Mouse (Mus musculus): ENCODE results near the gene Tfpi. TPM values are rescaled to one million over a fixed set of nuclear protein-coding genes. Genes with fewer than 3 reads are reported as not detected.

The Tfpi gene
- polyA plus RNA-seq, 1 experiment from 2014 or later = 26.3 TPM

- no peak for DNase-seq (ENCODE audit: low read depth, low spot score)
- in situ Hi-C loops (cut with MboI; ENCODE audit: low pct_unique_long_range_greater_than_20kb) = loop anchor here (25.0 kb wide), 1 partner anchor 563 kb away; the partner anchor contains the start of genes P2rx3, Ssrp1 and Tnks1bp1
- no peak for TF ChIP-seq CTCF (IDR thresholded peaks at IDR 0.05)
- no peak for ATAC-seq
- H3K27me3 ChIP-seq = no peaks in the 10 kb centered on the region
- CTCF ChIA-PET = interaction anchor here (1.2 to 2.3 kb wide), 2 partner anchors 18 to 20 kb away, joined by 3 to 8 read pairs; no protein-coding TSS in a partner anchor
- POLR2A ChIA-PET = no interaction called here
Measured at GRCm38 (mm10) chr2:84474651-84475050, 1.9 kb downstream of the Tfpi start.

DNA sequence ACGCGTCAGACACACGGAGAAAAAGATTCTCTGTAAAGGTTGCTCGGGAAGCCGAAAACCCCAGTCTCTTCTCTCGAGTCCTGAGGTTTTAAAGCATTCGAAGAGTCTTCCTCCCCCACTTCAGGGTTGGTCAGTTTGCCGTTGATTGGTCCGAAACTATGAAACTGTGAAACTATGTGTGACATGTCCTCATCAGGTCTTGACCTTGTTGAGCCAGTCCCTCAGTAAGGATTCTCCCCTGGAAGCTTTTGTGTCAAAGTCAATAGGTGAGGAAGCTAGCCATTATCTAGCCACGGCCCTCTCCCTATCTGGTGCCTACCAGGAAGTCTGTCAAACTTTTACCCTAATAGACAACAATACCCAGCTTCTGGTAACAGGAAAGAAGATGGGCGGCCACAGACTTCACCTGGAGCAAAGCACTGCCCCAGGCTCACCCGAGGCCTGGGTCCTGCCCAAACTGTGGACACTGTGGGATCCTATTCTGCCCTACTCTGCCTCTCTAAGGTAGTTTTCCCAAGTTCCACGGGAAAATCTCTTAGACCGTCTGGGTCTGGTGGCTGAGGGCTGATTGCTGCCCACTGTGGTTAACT lies 2.5 kb downstream of the Tfpi start:
- in situ Hi-C loops (cut with MboI; ENCODE audit: low pct_unique_long_range_greater_than_20kb) = loop anchor here (25.0 kb wide), 1 partner anchor 563 kb away; the partner anchor contains the start of genes P2rx3, Ssrp1 and Tnks1bp1
- no peak for ATAC-seq

DNA sequence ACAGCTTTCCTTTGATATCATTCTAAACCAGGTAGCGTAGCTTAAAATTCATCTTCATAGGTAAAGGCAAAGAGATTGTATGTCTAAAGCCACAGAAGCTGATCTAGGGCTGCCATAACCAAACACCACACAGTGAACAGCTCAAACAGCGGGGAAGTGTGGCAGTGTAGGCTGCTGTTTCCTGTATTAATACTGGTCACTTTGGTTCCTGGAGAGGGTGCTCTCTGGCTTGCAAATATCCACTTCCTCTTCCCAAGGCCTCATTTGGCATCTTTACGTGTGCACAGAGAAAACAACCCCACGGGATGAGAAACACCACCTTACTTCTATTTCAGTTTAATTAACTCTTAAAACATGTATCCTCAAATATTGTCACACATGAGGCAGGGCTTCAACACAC lies 9.2 kb downstream of the Tfpi start:
- DNase-seq (ENCODE audit: low read depth, low spot score) (no peak), ATAC-seq (no peak)
- ChIA-PET CTCF (interaction anchor here (0.6 to 1.0 kb wide), 2 partner anchors 11 to 156 kb away, joined by 3 to 4 read pairs; no protein-coding TSS in a partner anchor), POLR2A (no interaction called here)
- no peak for TF ChIP-seq CTCF (IDR thresholded peaks at IDR 0.05)
- in situ Hi-C loops (cut with MboI; ENCODE audit: low pct_unique_long_range_greater_than_20kb) = loop anchor here (25.0 kb wide), 1 partner anchor 570 kb away; the partner anchor contains the start of genes P2rx3, Ssrp1 and Tnks1bp1
- no peaks in the 10 kb centered on the region for H3K27me3 ChIP-seq

More for the DNA sequence above, 2.5 kb downstream of the Tfpi start:
- POLR2A ChIA-PET = no interaction called here
- no peaks in the 10 kb centered on the region for H3K27me3 ChIP-seq
- CTCF ChIA-PET = interaction anchor here (1.2 kb wide), 1 partner anchor 19 kb away, joined by 3 read pairs; no protein-coding TSS in a partner anchor
- no peak for DNase-seq (ENCODE audit: low read depth, low spot score)
- no peak for TF ChIP-seq CTCF (IDR thresholded peaks at IDR 0.05)

DNA sequence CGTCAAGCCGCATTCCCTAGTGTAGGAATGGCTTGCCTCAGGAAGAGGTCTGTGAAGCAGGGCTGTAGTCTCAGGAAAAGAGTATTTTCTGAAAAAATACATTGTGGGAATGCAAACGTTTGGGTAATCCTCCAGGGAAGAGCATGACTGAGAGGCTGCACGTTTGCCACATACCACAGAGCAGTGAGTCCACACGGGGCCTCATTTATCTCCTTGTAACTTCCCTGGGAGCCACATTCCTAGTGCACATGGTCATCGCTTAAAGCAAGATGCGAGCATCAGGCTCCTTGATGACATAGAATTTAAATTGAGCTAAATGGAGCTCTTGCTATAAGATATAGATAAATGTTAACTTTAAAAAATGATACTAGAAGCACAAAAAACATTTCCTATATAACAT lies 11.6 kb downstream of the Tfpi start:
- H3K27me3 ChIP-seq = no peaks in the 10 kb centered on the region
- POLR2A ChIA-PET = no interaction called here
- CTCF ChIA-PET = interaction anchor here (1.1 kb wide), 1 partner anchor 10 kb away, joined by 3 read pairs; no protein-coding TSS in a partner anchor
- in situ Hi-C loops (cut with MboI; ENCODE audit: low pct_unique_long_range_greater_than_20kb) = loop anchor here (25.0 kb wide), 1 partner anchor 572 kb away; the partner anchor contains the start of genes P2rx3, Ssrp1 and Tnks1bp1
- ATAC-seq (peak; percentile 99), DNase-seq (ENCODE audit: low read depth, low spot score) (peak; percentile 28)
- TF ChIP-seq CTCF (IDR thresholded peaks at IDR 0.05) = no peak

DNA sequence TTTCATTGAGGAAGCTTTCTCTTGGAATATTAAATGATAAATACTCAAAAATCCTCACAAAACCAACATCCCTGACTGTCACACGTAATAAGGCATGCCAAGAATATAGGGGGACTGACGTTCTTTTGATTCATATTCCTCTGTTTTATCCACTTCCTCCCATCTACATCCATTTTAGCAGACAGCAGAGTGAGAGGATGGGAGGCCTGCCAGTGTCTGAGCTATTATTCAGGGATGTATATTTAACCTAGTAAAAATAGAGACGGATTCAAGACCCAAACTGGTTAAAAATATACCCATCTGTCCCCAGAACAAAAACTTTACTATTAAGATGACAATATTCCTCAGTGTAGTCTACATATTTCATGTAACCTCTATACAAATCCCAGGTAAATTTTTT lies 14.2 kb downstream of the Tfpi start:
- DNase-seq (ENCODE audit: low read depth, low spot score) (no peak), ATAC-seq (no peak)
- no peak for TF ChIP-seq CTCF (IDR thresholded peaks at IDR 0.05)
- in situ Hi-C loops (cut with MboI; ENCODE audit: low pct_unique_long_range_greater_than_20kb) = loop anchor here (25.0 kb wide), 1 partner anchor 575 kb away; the partner anchor contains the start of genes P2rx3, Ssrp1 and Tnks1bp1
- CTCF ChIA-PET = interaction anchor here (0.8 to 1.5 kb wide), 2 partner anchors 16 to 199 kb away, joined by 4 read pairs; no protein-coding TSS in a partner anchor
- POLR2A ChIA-PET = interaction anchor here (0.7 kb wide), 1 partner anchor 438 kb away, joined by 3 read pairs; no protein-coding TSS in a partner anchor
- H3K27me3 ChIP-seq = no peaks in the 10 kb centered on the region

DNA sequence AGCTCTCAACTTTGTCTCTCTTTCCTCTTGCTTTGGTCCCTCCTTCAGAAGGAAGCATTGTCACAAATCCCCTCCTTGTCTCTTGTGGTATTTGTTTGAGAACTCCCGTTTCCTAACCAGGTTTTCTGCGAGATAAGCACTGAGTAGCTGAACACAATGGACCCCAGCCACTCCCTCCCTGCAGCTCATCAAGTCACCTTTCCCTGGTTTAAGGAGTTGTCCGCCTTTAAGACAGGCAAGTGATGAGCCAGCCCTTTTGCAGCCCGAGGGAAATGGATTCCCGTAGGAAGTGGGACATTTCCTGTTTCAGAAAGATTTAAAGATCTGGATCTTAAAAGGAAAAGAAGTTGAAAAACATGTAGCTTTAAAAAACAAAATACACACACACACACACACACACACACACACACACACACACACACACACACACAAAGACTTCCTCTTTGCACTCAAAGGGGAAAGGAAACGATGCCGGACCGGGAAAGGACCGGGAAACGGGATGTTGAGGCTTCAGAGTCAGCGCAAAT lies 16.9 kb downstream of the Tfpi start:
- ChIA-PET POLR2A (no interaction called here), CTCF (interaction anchor here (1.0 kb wide), 1 partner anchor 18 kb away, joined by 3 read pairs; no protein-coding TSS in a partner anchor)
- in situ Hi-C loops (cut with MboI; ENCODE audit: low pct_unique_long_range_greater_than_20kb) = loop anchor here (25.0 kb wide), 1 partner anchor 578 kb away; the partner anchor contains the start of genes P2rx3, Ssrp1 and Tnks1bp1
- DNase-seq (ENCODE audit: low read depth, low spot score) (no peak), ATAC-seq (no peak)
- no peak for TF ChIP-seq CTCF (IDR thresholded peaks at IDR 0.05)
- no peaks in the 10 kb centered on the region for H3K27me3 ChIP-seq

DNA sequence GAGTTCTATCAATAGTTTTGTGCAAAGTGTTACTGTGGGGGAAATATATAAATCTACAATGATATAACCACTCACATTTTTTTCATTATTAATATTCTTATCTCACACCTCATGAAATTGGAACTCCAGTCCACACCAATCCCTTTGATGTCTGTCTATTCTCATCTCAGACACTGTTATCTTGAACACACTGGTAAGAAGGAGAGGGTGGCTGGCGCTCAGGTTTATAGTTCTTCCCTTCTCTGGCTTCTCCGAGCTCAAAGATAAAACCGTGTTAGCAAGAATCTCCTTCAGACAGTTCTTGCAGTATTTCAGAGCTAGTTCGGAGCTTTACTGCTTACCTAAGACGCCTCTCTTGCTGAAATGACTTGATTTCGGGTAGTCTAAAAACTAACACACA lies 19.4 kb downstream of the Tfpi start:
- DNase-seq (ENCODE audit: low read depth, low spot score) = no peak
- no peak for ATAC-seq
- TF ChIP-seq CTCF (IDR thresholded peaks at IDR 0.05) = no peak
- no peaks in the 10 kb centered on the region for H3K27me3 ChIP-seq
- ChIA-PET CTCF (interaction anchor here (1.0 to 2.6 kb wide), 5 partner anchors 11 to 203 kb away, joined by 4 to 19 read pairs (median 7); partner anchors contain the start of gene Tfpi), POLR2A (no interaction called here)
- in situ Hi-C loops (cut with MboI; ENCODE audit: low pct_unique_long_range_greater_than_20kb) = loop anchor here (25.0 kb wide), 1 partner anchor 580 kb away; the partner anchor contains the start of genes P2rx3, Ssrp1 and Tnks1bp1

- in situ Hi-C loops (cut with MboI; ENCODE audit: low pct_unique_long_range_greater_than_20kb) = loop anchor here (25.0 kb wide), 1 partner anchor 582 kb away; the partner anchor contains the start of genes P2rx3, Ssrp1 and Tnks1bp1
- CTCF ChIA-PET = interaction anchor here (0.8 to 2.6 kb wide), 8 partner anchors 8 to 210 kb away, joined by 3 to 35 read pairs (median 5); partner anchors contain the start of gene Tfpi
- peak; percentile 31 for DNase-seq (ENCODE audit: low read depth, low spot score)
- TF ChIP-seq CTCF (IDR thresholded peaks at IDR 0.05) = peak; percentile 61
- peaks cover 8% of the 10 kb centered on the region for H3K27me3 ChIP-seq
- POLR2A ChIA-PET = no interaction called here
- ATAC-seq = no peak
Measured at GRCm38 (mm10) chr2:84455236-84455799, 21.3 kb downstream of the Tfpi start.

- H3K27me3 ChIP-seq = peaks cover 8% of the 10 kb centered on the region
- TF ChIP-seq CTCF (IDR thresholded peaks at IDR 0.05) = no peak
- DNase-seq (ENCODE audit: low read depth, low spot score) (no peak), ATAC-seq (no peak)
- ChIA-PET POLR2A (no interaction called here), CTCF (interaction anchor here (0.6 to 2.4 kb wide), 13 partner anchors 9 to 211 kb away, joined by 3 to 35 read pairs (median 3); partner anchors contain the start of gene Tfpi)
- in situ Hi-C loops (cut with MboI; ENCODE audit: low pct_unique_long_range_greater_than_20kb) = loop anchor here (25.0 kb wide), 1 partner anchor 583 kb away; the partner anchor contains the start of genes P2rx3, Ssrp1 and Tnks1bp1
Measured at GRCm38 (mm10) chr2:84454551-84455235, 21.9 kb downstream of the Tfpi start.

Measured in Patski (cell line).